ENCODE assay signal across 9 mouse cellular contexts in the genomic region with DNA sequence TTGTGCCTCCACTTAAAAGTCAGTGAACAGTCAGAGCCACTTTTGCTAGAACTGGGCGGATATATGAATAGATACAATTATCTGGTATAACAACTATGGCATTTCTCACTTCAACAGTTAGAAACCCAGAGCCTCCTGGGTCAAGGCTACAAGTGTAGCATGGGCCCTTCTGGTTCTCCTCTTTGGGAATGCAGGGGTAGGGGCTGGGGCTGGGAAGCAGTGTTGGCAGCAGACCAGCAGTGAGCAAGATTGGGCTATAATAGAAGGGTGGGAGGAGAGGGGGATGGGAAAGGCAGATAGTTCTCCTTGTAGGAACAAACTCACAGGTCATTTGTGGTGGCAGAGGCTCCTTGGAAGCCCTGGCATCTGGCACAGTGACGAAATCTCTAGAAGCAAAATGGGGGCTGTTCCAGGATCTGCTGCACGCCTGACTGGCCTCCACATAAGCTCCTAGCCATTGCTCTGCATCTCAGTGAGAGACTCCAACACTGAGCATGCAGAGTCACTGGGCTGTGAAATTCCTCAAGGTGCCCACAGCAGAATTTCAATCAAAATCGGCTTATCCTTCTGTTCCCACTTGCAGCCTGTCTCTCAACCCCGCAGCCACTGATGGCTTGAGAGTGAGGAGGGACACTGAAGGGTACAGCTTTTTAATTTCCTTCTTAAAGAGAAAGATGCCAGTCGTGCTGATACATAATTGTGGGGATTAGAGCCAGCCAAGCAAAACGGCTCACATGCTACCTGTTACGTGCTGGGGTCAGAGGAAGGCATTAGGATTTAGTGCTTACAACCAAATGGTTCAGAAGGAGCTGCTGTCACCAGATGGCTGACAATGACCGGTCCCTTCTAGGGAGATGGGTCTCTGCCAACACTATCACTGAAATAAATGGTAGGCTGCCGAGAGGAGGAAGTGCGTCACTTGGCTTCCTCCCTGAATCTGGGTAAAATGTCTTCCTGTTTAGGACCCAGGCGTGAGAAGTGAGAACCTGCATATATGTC.
DNase-seq lines count a peak whose midpoint lies in the region; ATAC-seq and TF ChIP-seq lines count a peak whose summit lies in the region.
"Had no signal": no experiment of that assay in that cellular context is flagged by ENCODE, and none has a peak within 500 bp of the region (broad histone marks: within the 10 kb centered on the region; RNA-seq: fewer than 3 reads in every experiment).

No protein-coding gene starts in this region.

- peak; percentile 41 for DNase-seq in embryonic facial prominence, embryonic 14.5 days (ENCODE audit: low spot score)
- DNase-seq in embryonic facial prominence, embryonic 10.5 days (ENCODE audit: low spot score), result no peak
- DNase-seq in brain, embryonic 14.5 days (ENCODE audit: low read depth), result peak; percentile 94
- DNase-seq in midbrain, embryonic 11.5 days (ENCODE audit: low spot score, missing footprints), result peak; percentile 89
- DNase-seq in c-Kit-positive CD71-positive TER-119-positive erythroid progenitor cells, embryonic 14.5 days (ENCODE audit: low spot score), result no peak
- no peak for DNase-seq in right cerebral cortex, postnatal 10 days (ENCODE audit: low spot score in 2 of 2)

- peaks cover 7% of the 10 kb centered on the region; the same call in 1 of the 2 replicates for H3K4me1 ChIP-seq in embryonic facial prominence, embryonic 14.5 days (ENCODE audit: control insufficient read depth, insufficient read depth, low read length)
- peaks cover 5% of the 10 kb centered on the region for H3K4me1 ChIP-seq in embryonic facial prominence, embryonic 10.5 days
- H3K4me1 ChIP-seq in forebrain, embryonic 16.5 days (replicated peaks; ENCODE audit: control insufficient read depth, insufficient read depth, low read length), result peaks cover 17% of the 10 kb centered on the region
- H3K4me1 ChIP-seq in midbrain, embryonic 11.5 days (ENCODE audit: control insufficient read depth, insufficient read depth, low read length), result peaks cover 7% of the 10 kb centered on the region; the same call in 1 of the 2 replicates

- TF ChIP-seq CTCF in brain, embryonic 14.5 days (IDR thresholded peaks at IDR 0.05; ENCODE audit: borderline replicate concordance, extremely low read depth, insufficient read depth, insufficient read length), result no peak

- H3K36me3 ChIP-seq in embryonic facial prominence, embryonic 14.5 days (ENCODE audit: control insufficient read depth, insufficient read depth, low read length), result no peaks in the 10 kb centered on the region
- H3K36me3 ChIP-seq in embryonic facial prominence, embryonic 10.5 days (replicated peaks), result no peaks in the 10 kb centered on the region
- H3K36me3 ChIP-seq in forebrain, embryonic 16.5 days (ENCODE audit: control insufficient read depth, insufficient read depth), result no peaks in the 10 kb centered on the region
- no peaks in the 10 kb centered on the region for H3K36me3 ChIP-seq in midbrain, embryonic 11.5 days (ENCODE audit: control insufficient read depth, insufficient read depth, low read length)
- H3K36me3 ChIP-seq: limb, embryonic 15.5 days had no signal

- TF ChIP-seq POLR2A in brain, embryonic 14.5 days (IDR thresholded peaks at IDR 0.05; ENCODE audit: borderline replicate concordance, extremely low read depth, insufficient read depth, insufficient read length, poor library complexity, severe bottlenecking), result no peak

- H3K9ac ChIP-seq in embryonic facial prominence, embryonic 14.5 days (ENCODE audit: low read depth, low read length), result no peak overlapping the region
- no peak overlapping the region for H3K9ac ChIP-seq in forebrain, embryonic 16.5 days (replicated peaks; ENCODE audit: low read depth, low read length)
- H3K9ac ChIP-seq in midbrain, embryonic 11.5 days (ENCODE audit: low read length), result no peak overlapping the region
- H3K9ac ChIP-seq: limb, embryonic 15.5 days had no signal

- ATAC-seq in embryonic facial prominence, embryonic 14.5 days (ENCODE audit: low read depth), result no peak
- peak; percentile 69 for ATAC-seq in forebrain, embryonic 16.5 days
- ATAC-seq in midbrain, embryonic 11.5 days (ENCODE audit: low FRiP score), result peak; percentile 54
- ATAC-seq in inflammation-experienced regulatory T-cells, adult 6 months, result no peak

- 53% methylated on average over 12 of the region's 12 CpGs for WGBS in embryonic facial prominence, embryonic 14.5 days
- 53% methylated on average over 12 of the region's 12 CpGs for WGBS in embryonic facial prominence, embryonic 10.5 days
- 20% methylated on average over 12 of the region's 12 CpGs for WGBS in forebrain, embryonic 16.5 days
- 26% methylated on average over 12 of the region's 12 CpGs for WGBS in midbrain, embryonic 11.5 days

- no peak overlapping the region for H3K4me2 ChIP-seq in embryonic facial prominence, embryonic 14.5 days (ENCODE audit: low read depth, low read length)
- no peak overlapping the region for H3K4me2 ChIP-seq in forebrain, embryonic 16.5 days (ENCODE audit: low read length)
- no peak overlapping the region for H3K4me2 ChIP-seq in midbrain, embryonic 11.5 days
- H3K4me2 ChIP-seq: limb, embryonic 15.5 days had no signal

- no peaks in the 10 kb centered on the region for H3K27me3 ChIP-seq in embryonic facial prominence, embryonic 14.5 days (replicated peaks; ENCODE audit: control insufficient read depth, insufficient read depth, low read length)
- H3K27me3 ChIP-seq in embryonic facial prominence, embryonic 10.5 days (replicated peaks; ENCODE audit: low read depth, poor library complexity, severe bottlenecking), result no peaks in the 10 kb centered on the region
- no peaks in the 10 kb centered on the region for H3K27me3 ChIP-seq in forebrain, embryonic 16.5 days (replicated peaks; ENCODE audit: control insufficient read depth, insufficient read depth, low read length)
- no peaks in the 10 kb centered on the region for H3K27me3 ChIP-seq in midbrain, embryonic 11.5 days (ENCODE audit: control insufficient read depth, insufficient read depth, low read length)
- H3K27me3 ChIP-seq: limb, embryonic 15.5 days had no signal

- H3K4me3 ChIP-seq in embryonic facial prominence, embryonic 14.5 days (ENCODE audit: low read depth, low read length), result no peak overlapping the region
- no peak overlapping the region for H3K4me3 ChIP-seq in embryonic facial prominence, embryonic 10.5 days
- H3K4me3 ChIP-seq in forebrain, embryonic 16.5 days (replicated peaks; ENCODE audit: low read length), result no peak overlapping the region
- no peak overlapping the region for H3K4me3 ChIP-seq in midbrain, embryonic 11.5 days (ENCODE audit: low read depth, low read length)
- H3K4me3 ChIP-seq: limb, embryonic 15.5 days had no signal

- H3K9me3 ChIP-seq in embryonic facial prominence, embryonic 14.5 days (ENCODE audit: control insufficient read depth, low read length), result no peaks in the 10 kb centered on the region
- H3K9me3 ChIP-seq in embryonic facial prominence, embryonic 10.5 days, result no peaks in the 10 kb centered on the region
- H3K9me3 ChIP-seq in forebrain, embryonic 16.5 days (ENCODE audit: control insufficient read depth, low read length), result no peaks in the 10 kb centered on the region
- no peaks in the 10 kb centered on the region for H3K9me3 ChIP-seq in midbrain, embryonic 11.5 days (ENCODE audit: control insufficient read depth, low read length)
- H3K9me3 ChIP-seq: limb, embryonic 15.5 days had no signal

- H3K27ac ChIP-seq in embryonic facial prominence, embryonic 14.5 days (replicated peaks; ENCODE audit: low read depth, low read length), result no peak overlapping the region
- H3K27ac ChIP-seq in embryonic facial prominence, embryonic 10.5 days (replicated peaks), result no peak overlapping the region
- H3K27ac ChIP-seq in forebrain, embryonic 16.5 days (ENCODE audit: low read length), result 0 out of 2 replicates have a peak overlapping the region, but pooled peaks have one; percentile 12
- H3K27ac ChIP-seq in midbrain, embryonic 11.5 days (ENCODE audit: low read depth, low read length), result no peak overlapping the region
- H3K27ac ChIP-seq: limb, embryonic 15.5 days had no signal

Comparison
In these comparisons a context has a peak if more than half of its experiments do, and no peak if none do; other contexts are left out.
1. DNase-seq: peak in embryonic facial prominence, embryonic 14.5 days (single experiment), brain, embryonic 14.5 days (single experiment) and midbrain, embryonic 11.5 days (single experiment); none in embryonic facial prominence, embryonic 10.5 days (single experiment), c-Kit-positive CD71-positive TER-119-positive erythroid progenitor cells, embryonic 14.5 days (single experiment) and right cerebral cortex, postnatal 10 days (0 of 2).
2. ATAC-seq: peak in forebrain, embryonic 16.5 days (single experiment) and midbrain, embryonic 11.5 days (single experiment); none in embryonic facial prominence, embryonic 14.5 days (single experiment) and inflammation-experienced regulatory T-cells, adult 6 months (single experiment).